ENCODE assay signal across 8 mouse cellular contexts in genomic region chr4:41628202-41628927, GRCm38 (mm10). TPM values are rescaled to one million over a fixed set of nuclear protein-coding genes. Genes with fewer than 3 reads are reported as not detected.
DNase-seq lines count a peak whose midpoint lies in the region; ATAC-seq and TF ChIP-seq lines count a peak whose summit lies in the region.

No protein-coding gene starts in this region.

- H3K36me3 ChIP-seq in spleen, adult 2 months (ENCODE audit: control insufficient read depth, insufficient read depth, low read length): no peaks in the 10 kb centered on the region
- no peaks in the 10 kb centered on the region for H3K36me3 ChIP-seq in forebrain, embryonic 16.5 days (ENCODE audit: control insufficient read depth, insufficient read depth)

- ATAC-seq in forebrain, embryonic 16.5 days: peak; percentile 10; the same call in 1 of the 2 replicates

- H3K9ac ChIP-seq in forebrain, embryonic 16.5 days (replicated peaks; ENCODE audit: low read depth, low read length): 0 out of 2 replicates have a peak overlapping the region, but pooled peaks have one; percentile 3

- no peaks in the 10 kb centered on the region; the same call in 1 of the 2 replicates for H3K4me1 ChIP-seq in spleen, adult 2 months (ENCODE audit: control insufficient read depth, insufficient read depth, insufficient read length)
- peaks cover 22% of the 10 kb centered on the region for H3K4me1 ChIP-seq in forebrain, embryonic 16.5 days (replicated peaks; ENCODE audit: control insufficient read depth, insufficient read depth, low read length)

- no peaks in the 10 kb centered on the region for H3K27me3 ChIP-seq in spleen, adult 2 months (ENCODE audit: control insufficient read depth, insufficient read depth, low read length)
- no peaks in the 10 kb centered on the region for H3K27me3 ChIP-seq in forebrain, embryonic 16.5 days (replicated peaks; ENCODE audit: control insufficient read depth, insufficient read depth, low read length)

- 13% methylated on average over 8 of the region's 8 CpGs for WGBS in spleen, adult 2 months
- WGBS in forebrain, embryonic 16.5 days: 7% methylated on average over 8 of the region's 8 CpGs

- no peaks in the 10 kb centered on the region for H3K9me3 ChIP-seq in forebrain, embryonic 16.5 days (ENCODE audit: control insufficient read depth, low read length)

- no peak for DNase-seq in spleen, adult 2 months (ENCODE audit: low read depth in 1 of 2, low spot score in 2 of 2)
- DNase-seq in spleen, adult 12 weeks (ENCODE audit: low spot score): no peak
- DNase-seq in kidney, postnatal 36 days: peak; percentile 30 to 41
- peak; percentile 72 for DNase-seq in neural tube, embryonic 10.5 days (ENCODE audit: extremely low spot score, low spot score)
- no peak for DNase-seq in right cerebral cortex, postnatal 14 days
- no peak for DNase-seq in ovary, postnatal 36 days (ENCODE audit: low spot score)
- no peak for DNase-seq in cerebellum, postnatal 36 days

- TF ChIP-seq POLR2A in spleen, adult 2 months (IDR thresholded peaks at IDR 0.05; ENCODE audit: low read depth, low read length): no peak

- no peak overlapping the region for H3K4me3 ChIP-seq in spleen, adult 2 months (ENCODE audit: extremely low read depth, insufficient read depth, insufficient read length)
- H3K4me3 ChIP-seq in forebrain, embryonic 16.5 days (replicated peaks; ENCODE audit: low read length): no peak overlapping the region

- no peak for TF ChIP-seq CTCF in spleen, adult 2 months (IDR thresholded peaks at IDR 0.05; ENCODE audit: extremely low read depth, insufficient read depth, insufficient read length, insufficient replicate concordance)

- 0 out of 2 replicates have a peak overlapping the region, but pooled peaks have one; percentile 40 for H3K27ac ChIP-seq in spleen, adult 2 months (ENCODE audit: insufficient read depth, low read length)
- no peak overlapping the region for H3K27ac ChIP-seq in forebrain, embryonic 16.5 days (ENCODE audit: low read length)

- H3K4me2 ChIP-seq in forebrain, embryonic 16.5 days (ENCODE audit: low read length): no peak overlapping the region

RNA-seq across cellular contexts. Expression of gene Enho, which starts 11.8 kb away (rescaled TPM):
- polyA plus RNA-seq in spleen, adult 2 months (2012; rRNA removed): 8.7 and 8.9 TPM in 2 replicates
- polyA plus RNA-seq in forebrain, embryonic 16.5 days (2015; fragmentation: Nextera tagmentation; extraction: Ambion mirVana): 51.5 and 68.4 TPM in 2 replicates

RNA-seq across cellular contexts. Expression of gene Dnaic1, which starts 58.8 kb away (rescaled TPM):
- 0.25 and 0.95 TPM in 2 replicates for polyA plus RNA-seq in spleen, adult 2 months (2012; rRNA removed)
- polyA plus RNA-seq in forebrain, embryonic 16.5 days (2015; fragmentation: Nextera tagmentation; extraction: Ambion mirVana): 1.2 and 1.7 TPM in 2 replicates

RNA-seq across cellular contexts. Expression of gene Fam219a, which starts 59.0 kb away (rescaled TPM):
- polyA plus RNA-seq in spleen, adult 2 months (2012; rRNA removed): 16.3 and 23.9 TPM in 2 replicates
- polyA plus RNA-seq in forebrain, embryonic 16.5 days (2015; fragmentation: Nextera tagmentation; extraction: Ambion mirVana): 13.7 and 14.2 TPM in 2 replicates

Comparison
In these comparisons a context has a peak if more than half of its experiments do, and no peak if none do; other contexts are left out.
1. DNase-seq: peak in kidney, postnatal 36 days (2 of 2) and neural tube, embryonic 10.5 days (single experiment); none in spleen, adult 2 months (0 of 2), spleen, adult 12 weeks (single experiment), right cerebral cortex, postnatal 14 days (single experiment), ovary, postnatal 36 days (single experiment) and cerebellum, postnatal 36 days (0 of 2).